Mouse (Mus musculus) kidney, postnatal 0 days (tissue): ENCODE measurements around the gene Aox3. TPM values are rescaled to one million over a fixed set of nuclear protein-coding genes. Genes with fewer than 3 reads are reported as not detected.

Experiments
- ATAC-seq: fragments of 200-750 bp; cut with Nextera tagmentation; replicated peaks from 2 replicates; pipeline ENCODE4 v1.8.0; 2017; ENCODE audit warnings: low read depth, moderate number of reproducible peaks, moderate TSS enrichment, moderate library complexity; ENCODE audit not compliant: low FRiP score
- DNase-seq: peaks from one replicate; pipeline ENCODE4 v3.0.0-alpha.2; 2016; ENCODE audit warnings: low spot score
- H3K27ac ChIP-seq: fragments of 300-500 bp; sonication (generic); 2 replicates; pipeline ENCODE4 v1.5.1; 2014; ENCODE audit warnings: mild to moderate bottlenecking
- H3K27me3 ChIP-seq: fragments of 300-500 bp; sonication (generic); 2 replicates; pipeline ENCODE4 v1.6.1; 2014; ENCODE audit warnings: low read length, mixed read lengths; ENCODE audit not compliant: insufficient read depth
- H3K36me3 ChIP-seq: fragments of 300-500 bp; sonication (generic); 2 replicates; pipeline ENCODE4 v1.6.1; 2014; ENCODE audit warnings: low read length, mixed read lengths; ENCODE audit not compliant: insufficient read depth
- H3K4me1 ChIP-seq: fragments of 300-500 bp; sonication (generic); replicated peaks from 2 replicates; pipeline ENCODE4 v1.6.1; 2014; ENCODE audit warnings: antibody characterized with exemption, low read length, mixed read lengths; ENCODE audit not compliant: insufficient read depth
- H3K4me2 ChIP-seq: fragments of 300-500 bp; sonication (generic); 2 replicates; pipeline ENCODE4 v1.6.1; 2014; ENCODE audit warnings: mild to moderate bottlenecking, low read length, moderate library complexity, mixed read lengths
- H3K4me3 ChIP-seq: fragments of 300-500 bp; sonication (generic); replicated peaks from 2 replicates; pipeline ENCODE4 v1.5.1; 2014; ENCODE audit warnings: low read depth, low read length
- H3K9ac ChIP-seq: fragments of 300-500 bp; sonication (generic); 2 replicates; pipeline ENCODE4 v1.6.1; 2014; ENCODE audit warnings: low read depth, low read length
- H3K9me3 ChIP-seq: fragments of 300-500 bp; sonication (generic); replicated peaks from 2 replicates; pipeline ENCODE4 v1.6.1; 2016; ENCODE audit warnings: low read length, inconsistent platforms, mixed read lengths
- CTCF ChIP-seq: IDR thresholded peaks from 2 replicates; pipeline ENCODE4 v1.5.1; 2016; ENCODE audit warnings: antibody characterized with exemption, low read depth, mild to moderate bottlenecking, moderate library complexity
- WGBS: fragments of 180-500 bp; shearing (Covaris S2); extraction: QIAGEN DNeasy Blood & Tissue Kit; methylation state at CpG from one replicate; pipeline ENCODE4 v1.1.7; 2014; 5-methylcytosine and 5-hydroxymethylcytosine counted together
- polyA plus RNA-seq: library from polyadenylated mRNA; unstranded; fragments of >200 nt; fragmentation: Nextera tagmentation; extraction: Ambion mirVana; gene quantifications from 2 replicates; pipeline ENCODE4 v1.2.1, GENCODE M21; 2015

Gene Aox3
- polyA plus RNA-seq, 1 experiment from 2014 or later, result 3.8 TPM

GRCm38 (mm10) chr1:58140607-58141006, 27.7 kb downstream of the Aox3 start:
- no peak for ATAC-seq
- WGBS, result 88% methylated on average over 5 of the region's 5 CpGs

GRCm38 (mm10) chr1:58144384-58145069, 31.6 kb downstream of the Aox3 start:
- H3K4me2 ChIP-seq, result peak overlapping the region; percentile 25; the same call in 1 of the 2 replicates
- H3K27ac ChIP-seq, result no peak overlapping the region
- no peaks in the 10 kb centered on the region for H3K4me1 ChIP-seq
- no peak overlapping the region for H3K4me3 ChIP-seq
- no peak for ATAC-seq
- DNase-seq, result peak; percentile 79
- WGBS, result 24% methylated on average over 10 of the region's 10 CpGs
- H3K9me3 ChIP-seq, result no peaks in the 10 kb centered on the region
- H3K27me3 ChIP-seq, result no peaks in the 10 kb centered on the region
- H3K9ac ChIP-seq, result no peak overlapping the region
- peak; percentile 63 for TF ChIP-seq CTCF
- H3K36me3 ChIP-seq, result no peaks in the 10 kb centered on the region

More at GRCm38 (mm10) chr1:58140607-58141006, 27.7 kb downstream of the Aox3 start:
- H3K4me3 ChIP-seq, result no peak overlapping the region
- no peak overlapping the region for H3K4me2 ChIP-seq
- no peak for DNase-seq
- no peaks in the 10 kb centered on the region for H3K9me3 ChIP-seq
- H3K27me3 ChIP-seq, result no peaks in the 10 kb centered on the region
- no peaks in the 10 kb centered on the region for H3K36me3 ChIP-seq
- TF ChIP-seq CTCF, result peak; percentile 37
- H3K9ac ChIP-seq, result no peak overlapping the region
- H3K4me1 ChIP-seq, result no peaks in the 10 kb centered on the region
- no peak overlapping the region for H3K27ac ChIP-seq

DNA sequence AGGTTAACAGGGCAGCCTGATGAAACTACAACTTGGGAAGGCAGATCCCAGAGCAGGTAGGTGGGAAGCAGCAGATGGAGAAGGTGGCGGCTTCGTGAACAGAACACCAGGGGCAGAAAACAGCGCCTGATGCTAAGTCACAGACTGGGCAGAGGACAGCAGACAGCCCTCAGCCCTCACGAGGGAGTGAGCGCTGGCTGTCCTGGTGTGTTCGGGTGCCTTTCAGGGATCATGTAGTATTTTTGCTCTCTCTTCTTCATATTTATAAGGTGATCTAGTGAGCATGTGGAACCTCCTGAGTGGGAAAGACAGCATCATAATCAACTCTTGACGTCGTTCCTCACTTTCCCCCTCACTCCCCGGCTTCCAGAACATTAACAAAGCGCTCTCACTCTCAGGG, 33.1 kb downstream of the Aox3 start:
- no peak for DNase-seq
- no peak overlapping the region for H3K9ac ChIP-seq
- ATAC-seq, result no peak
- no peak overlapping the region for H3K27ac ChIP-seq
- TF ChIP-seq CTCF, result no peak
- no peak overlapping the region for H3K4me2 ChIP-seq
- H3K27me3 ChIP-seq, result no peaks in the 10 kb centered on the region
- no peaks in the 10 kb centered on the region for H3K36me3 ChIP-seq
- WGBS, result 89% methylated on average over 10 of the region's 10 CpGs
- H3K4me1 ChIP-seq, result no peaks in the 10 kb centered on the region
- no peak overlapping the region for H3K4me3 ChIP-seq
- no peaks in the 10 kb centered on the region for H3K9me3 ChIP-seq

GRCm38 (mm10) chr1:58147776-58148175, 34.8 kb downstream of the Aox3 start:
- Histone ChIP-seq H3K4me3 (no peak overlapping the region), H3K9ac (no peak overlapping the region), H3K27me3 (no peaks in the 10 kb centered on the region), H3K4me2 (no peak overlapping the region), H3K36me3 (no peaks in the 10 kb centered on the region), H3K9me3 (no peaks in the 10 kb centered on the region), H3K4me1 (no peaks in the 10 kb centered on the region), H3K27ac (no peak overlapping the region)
- no peak for DNase-seq
- 41% methylated on average over 6 of the region's 6 CpGs for WGBS
- no peak for TF ChIP-seq CTCF
- ATAC-seq, result no peak

- no peak overlapping the region for H3K9ac ChIP-seq
- no peak for DNase-seq
- H3K4me3 ChIP-seq, result no peak overlapping the region
- no peak for TF ChIP-seq CTCF
- no peak for ATAC-seq
- 58% methylated on average over 8 of the region's 8 CpGs for WGBS
- no peaks in the 10 kb centered on the region for H3K4me1 ChIP-seq
- H3K27ac ChIP-seq, result no peak overlapping the region
- no peak overlapping the region for H3K4me2 ChIP-seq
- H3K36me3 ChIP-seq, result no peaks in the 10 kb centered on the region
- no peaks in the 10 kb centered on the region for H3K9me3 ChIP-seq
- no peaks in the 10 kb centered on the region for H3K27me3 ChIP-seq
These were observed 39.3 kb downstream of the Aox3 start for GRCm38 (mm10) chr1:58152247-58152646.

GRCm38 (mm10) chr1:58156747-58157146, 43.8 kb downstream of the Aox3 start:
- H3K9me3 ChIP-seq, result no peaks in the 10 kb centered on the region
- DNase-seq (peak; percentile 79), ATAC-seq (no peak)
- no peak overlapping the region for H3K27ac ChIP-seq
- TF ChIP-seq CTCF, result peak; percentile 87
- no peaks in the 10 kb centered on the region for H3K36me3 ChIP-seq
- H3K4me3 ChIP-seq, result no peak overlapping the region
- H3K4me2 ChIP-seq, result peak overlapping the region; percentile 23; the same call in 1 of the 2 replicates
- H3K27me3 ChIP-seq, result no peaks in the 10 kb centered on the region
- H3K4me1 ChIP-seq, result no peaks in the 10 kb centered on the region
- 43% methylated on average over 5 of the region's 5 CpGs for WGBS
- H3K9ac ChIP-seq, result 0 out of 2 replicates have a peak overlapping the region, but pooled peaks have one; percentile 3
